Mouse (Mus musculus) heart, adult 18-20 months (tissue): ENCODE data around the gene Olfr223. TPM values are rescaled to one million over a fixed set of nuclear protein-coding genes. Genes with fewer than 3 reads are reported as not detected.
"Not testable (repeated sequence)": the region's sequence is repeated elsewhere in the genome, so short reads cannot be mapped to it uniquely, and the experiment has no call there.

Experiments used
- DNase-seq, 2 experiments: peaks; one replicate each; pipeline ENCODE4 v3.0.0; 2021 to 2022; ENCODE audit warnings: mixed read lengths in 1 of 2
- total RNA-seq, 2 experiments: library from RNA; stranded (reverse); gene quantifications; 2 replicates each; pipeline ENCODE4 v1.2.3; 2021

Gene Olfr223
- total RNA-seq, 2 experiments from 2014 or later: not detected

- DNase-seq: no peak
Observed at GRCm38 (mm10) chr11:59596950-59597349, 3.9 kb upstream of the Olfr223 start.

- DNase-seq: no peak
Observed at GRCm38 (mm10) chr11:59596091-59596490, 3.0 kb upstream of the Olfr223 start.

DNA sequence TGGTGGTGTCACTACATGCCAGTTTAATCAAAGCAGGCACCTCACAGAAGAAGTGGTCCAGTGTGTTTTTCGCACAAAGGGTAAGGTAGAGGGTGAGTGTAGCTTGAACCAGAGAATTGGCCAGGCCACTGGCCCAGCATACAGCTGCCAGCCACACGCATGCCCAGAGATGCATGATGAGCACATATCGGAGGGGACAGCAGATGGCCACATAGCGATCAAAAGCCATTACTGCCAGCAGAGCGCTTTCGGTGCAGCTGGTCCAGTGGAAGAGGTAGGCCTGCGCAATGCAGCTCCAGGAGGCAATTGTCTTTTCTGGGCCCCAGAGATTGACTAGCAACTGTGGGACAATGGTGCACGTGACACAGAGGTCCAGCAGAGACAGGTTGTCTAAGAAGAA, 3.6 kb downstream of the Olfr223 start:
- DNase-seq: no peak

DNA sequence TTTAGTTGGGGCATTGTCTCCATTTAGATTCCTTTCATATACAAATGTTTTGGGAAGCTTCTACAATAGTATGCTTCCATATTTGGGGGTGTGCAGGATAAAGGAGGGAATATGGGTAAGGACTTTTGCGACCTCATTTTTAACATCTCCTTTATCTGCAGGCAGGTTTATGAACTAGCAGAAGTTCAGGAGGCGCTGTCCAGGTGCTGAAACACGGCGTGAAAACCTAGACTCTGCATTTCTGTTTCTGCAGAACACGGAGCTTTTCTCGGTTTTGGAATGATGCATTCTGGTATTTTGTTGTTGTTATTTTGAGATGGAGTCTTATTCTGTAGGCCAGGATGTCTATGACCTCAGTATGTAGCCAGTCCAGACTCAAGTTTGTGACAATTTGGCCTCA, 8.6 kb downstream of the Olfr223 start:
- peak in 1 of 2 experiments; percentile 19 for DNase-seq

DNA sequence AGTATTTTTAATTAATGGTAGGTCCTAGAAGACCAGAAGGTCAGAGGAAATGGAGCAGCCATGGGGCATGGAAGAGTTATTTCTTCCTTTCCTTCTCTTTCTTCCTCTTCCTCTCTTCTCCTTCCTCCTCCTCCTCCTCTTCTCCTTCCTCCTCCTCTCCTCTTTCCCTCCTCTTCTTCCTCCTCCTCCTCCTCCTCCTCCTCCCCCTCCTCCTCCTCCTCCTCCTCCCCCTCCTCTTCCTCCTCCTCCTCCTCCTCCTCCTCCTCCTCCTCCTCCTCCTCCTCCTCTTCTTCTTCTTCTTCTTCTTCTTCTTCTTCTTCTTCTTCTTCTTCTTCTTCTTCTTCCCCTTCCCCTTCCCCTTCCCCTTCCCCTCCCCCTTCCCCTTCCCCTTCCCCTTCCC, 17.0 kb downstream of the Olfr223 start, which contains the start of gene Olfr222:
TSS of gene Olfr222 (minus strand) at position 101 of the 400 bp plus-strand sequence.
- DNase-seq: not testable (repeated sequence)

- DNase-seq: no peak
Observed at GRCm38 (mm10) chr11:59575726-59576125, 17.4 kb downstream of the Olfr223 start.

DNA sequence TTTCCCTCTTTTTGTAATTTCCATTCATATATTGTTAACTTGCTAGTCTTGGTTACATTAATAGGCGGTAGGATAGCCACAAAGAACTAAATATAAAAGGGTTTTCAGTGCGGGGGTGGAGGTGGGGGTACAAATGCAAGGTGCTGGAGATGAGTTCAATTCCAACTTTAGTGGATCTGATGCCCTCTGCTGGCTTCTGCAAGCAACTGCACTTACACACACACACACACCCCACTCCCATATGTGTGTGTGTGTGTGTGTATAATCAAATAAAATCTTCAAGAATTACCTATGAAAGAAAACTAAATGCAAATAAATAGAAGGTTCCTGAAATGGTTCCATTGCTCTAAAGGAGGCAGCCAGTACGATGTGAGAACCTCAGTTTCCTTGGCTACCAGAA, 23.8 kb downstream of the Olfr223 start:
- no peak for DNase-seq

DNA sequence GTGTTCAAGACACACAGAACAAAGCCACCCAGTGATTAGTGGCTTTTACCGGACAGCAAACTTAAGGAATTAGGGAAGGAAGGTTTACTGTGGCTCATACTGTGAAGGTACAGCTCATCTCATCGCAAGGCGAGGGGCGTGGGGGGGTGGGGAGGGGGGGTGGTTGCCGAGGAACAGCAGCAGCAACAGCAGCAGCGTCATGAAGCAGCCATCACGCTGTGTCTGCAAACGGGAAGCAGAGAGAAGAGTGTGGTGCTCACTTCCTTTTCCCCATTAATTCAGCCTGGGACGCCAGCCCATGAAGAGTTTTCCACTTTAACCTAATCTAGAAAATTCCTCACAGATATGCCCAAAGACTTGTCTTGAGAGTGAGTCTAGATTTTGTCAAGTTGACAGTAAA, 30.3 kb downstream of the Olfr223 start:
- DNase-seq: no peak

- DNase-seq: no peak
Observed at GRCm38 (mm10) chr11:59562336-59562735, 30.8 kb downstream of the Olfr223 start.

- DNase-seq: no peak
Observed at GRCm38 (mm10) chr11:59560906-59561305, 32.2 kb downstream of the Olfr223 start.

DNA sequence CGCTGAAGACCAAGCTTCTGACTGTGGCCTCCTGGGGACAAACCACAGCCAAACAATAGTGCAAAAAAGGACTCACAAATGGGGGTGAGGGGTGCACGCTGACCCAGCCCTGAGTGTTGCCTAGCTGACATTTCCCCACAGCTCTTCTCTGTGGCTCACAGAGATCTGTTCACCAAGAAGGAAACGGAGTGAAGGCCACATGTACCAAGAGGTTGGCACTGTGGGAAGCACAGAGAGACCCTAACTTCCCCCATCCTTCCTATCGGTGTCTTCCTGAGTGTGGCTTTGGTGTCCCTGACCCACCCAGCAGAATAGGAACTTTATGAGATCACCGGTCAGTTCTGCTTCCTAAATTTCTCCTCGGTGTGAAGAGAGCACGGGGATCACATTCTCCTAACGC, 38.6 kb downstream of the Olfr223 start:
- DNase-seq: no peak

DNA sequence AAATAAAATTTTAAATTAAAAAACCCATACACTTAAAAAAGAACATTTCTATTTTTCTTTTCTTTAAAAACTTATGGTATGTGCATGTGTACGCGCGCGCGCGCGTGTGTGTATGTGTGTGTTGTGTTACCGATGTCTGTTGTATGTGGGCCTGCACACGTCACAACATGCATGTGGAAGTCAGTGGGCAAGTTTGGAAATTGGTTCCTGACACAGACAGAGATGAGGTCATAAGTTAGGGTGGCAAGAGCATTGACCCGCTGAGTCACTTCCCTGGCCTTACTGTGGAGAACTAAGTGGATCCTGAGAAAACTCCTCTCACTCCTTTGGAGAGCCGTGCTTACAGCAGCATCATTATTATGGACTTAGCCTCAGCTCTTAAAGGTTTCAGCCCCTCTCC, 39.0 kb downstream of the Olfr223 start:
- DNase-seq: no peak

- DNase-seq: no peak
Observed at GRCm38 (mm10) chr11:59544005-59544404, 49.1 kb downstream of the Olfr223 start.

GRCm38 (mm10) chr11:59543376-59543775, 49.7 kb downstream of the Olfr223 start:
- no peak for DNase-seq

DNA sequence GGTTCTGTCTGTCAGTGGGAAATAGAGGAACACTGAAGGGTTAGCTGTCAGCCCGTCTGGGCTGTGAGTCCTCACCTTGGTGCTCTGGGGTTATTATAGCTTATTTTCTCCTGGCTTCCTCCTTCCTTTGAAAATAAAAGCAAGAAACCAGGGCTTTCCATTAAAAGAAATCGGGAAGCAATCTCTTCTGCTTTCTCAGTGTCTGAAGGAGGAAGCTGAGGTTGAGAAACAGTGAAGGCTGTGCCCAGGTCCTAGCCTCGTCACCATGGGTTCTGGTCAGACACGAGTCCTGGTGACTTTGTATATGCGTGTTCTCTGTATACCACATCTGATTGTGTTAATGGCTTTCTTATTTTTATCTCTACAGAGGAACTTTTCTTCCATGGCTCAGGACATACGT, 50.6 kb downstream of the Olfr223 start:
- peak in 1 of 2 experiments; percentile 46 for DNase-seq

DNA sequence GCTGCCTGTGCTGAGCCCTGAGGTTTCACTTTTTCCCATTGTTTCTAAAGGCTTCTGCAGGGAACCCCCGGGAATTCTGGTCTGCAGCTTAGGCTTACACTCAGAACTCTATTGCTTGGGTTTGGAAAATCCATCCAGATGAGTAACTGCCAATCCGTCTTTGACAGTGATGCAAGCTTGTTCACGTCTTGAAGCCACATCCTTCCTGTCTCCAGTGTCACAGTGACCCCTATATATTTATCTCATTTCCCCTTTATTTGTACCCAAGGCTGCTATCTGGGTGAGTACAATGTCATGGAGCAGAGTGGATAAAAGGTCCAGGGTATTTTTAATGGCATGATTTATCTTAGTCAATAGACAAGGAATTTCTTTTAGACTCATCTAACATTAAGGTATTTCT, 51.8 kb downstream of the Olfr223 start, which contains the start of gene Nlrp3:
TSS of gene Nlrp3 (plus strand) at position 245 of the 400 bp plus-strand sequence.
- DNase-seq: peak in 1 of 2 experiments; percentile 47

- DNase-seq: no peak
Observed at GRCm38 (mm10) chr11:59540123-59540522, 53.0 kb downstream of the Olfr223 start.

Other genes starting within 250 kb of the Olfr223 start
- gene Prss38, start 217.6 kb downstream of the Olfr223 start, total RNA-seq: not detected
- 10 to 100 TPM; 11.1 to 12.0 TPM for gene Jmjd4, start 143.2 kb downstream of the Olfr223 start, total RNA-seq
- 10 to 100 TPM; 39.1 to 43.4 TPM for gene Snap47, start 142.1 kb downstream of the Olfr223 start, total RNA-seq
- 1 to 10 TPM; 2.5 to 3.2 TPM for gene Zfp867, start 120.8 kb downstream of the Olfr223 start, total RNA-seq
- 10 to 100 TPM; 12.5 to 14.2 TPM for gene Zkscan17, start 66.5 kb downstream of the Olfr223 start, total RNA-seq
- under 1 TPM; 0.31 to 0.47 TPM for gene Nlrp3, start 51.7 kb downstream of the Olfr223 start, total RNA-seq
- gene Olfr222, start 17.1 kb downstream of the Olfr223 start, total RNA-seq: not detected
- gene Mprip, start 68.0 kb upstream of the Olfr223 start, total RNA-seq: 100 to 1,000 TPM; 123 to 131 TPM
- under 1 TPM; 0.46 to 0.50 TPM for gene Pld6, start 194.4 kb upstream of the Olfr223 start, total RNA-seq
- 10 to 100 TPM; 43.5 to 49.5 TPM for gene Flcn, start 216.7 kb upstream of the Olfr223 start, total RNA-seq
- gene Nt5m, start 246.2 kb upstream of the Olfr223 start, total RNA-seq: 10 to 100 TPM; 26.1 to 31.6 TPM
- 10 to 100 TPM; 71.7 to 75.1 TPM for gene Cops3, start 246.5 kb upstream of the Olfr223 start, total RNA-seq